Mouse (Mus musculus) heart, adult 2 months (tissue): ENCODE results near the gene Olfr1097. TPM values are rescaled to one million over a fixed set of nuclear protein-coding genes. Genes with fewer than 3 reads are reported as not detected.

ENCODE experiments used
- DNase-seq, 2 experiments: peaks; one replicate each; pipeline ENCODE4 v3.0.0; 2021
- H3K27ac ChIP-seq: fragments of 200-600 bp; 2 replicates; pipeline ENCODE4 v1.8.1; 2022
- H3K27me3 ChIP-seq: fragments of 200-500 bp; 2 replicates; pipeline ENCODE4 v1.6.1; 2012; ENCODE audit warnings: mild to moderate bottlenecking, low read length, inconsistent platforms, mixed read lengths; ENCODE audit not compliant: control insufficient read depth, insufficient read depth
- H3K36me3 ChIP-seq: fragments of 200-500 bp; 2 replicates; pipeline ENCODE4 v1.6.1; 2012; ENCODE audit warnings: low read length, inconsistent platforms; ENCODE audit not compliant: control insufficient read depth, insufficient read depth
- H3K4me1 ChIP-seq: fragments of 200-500 bp; 2 replicates; pipeline ENCODE4 v1.6.1; 2011; ENCODE audit warnings: low read length; ENCODE audit not compliant: control insufficient read depth, insufficient read depth
- H3K4me3 ChIP-seq: fragments of 200-600 bp; 2 replicates; pipeline ENCODE4 v1.8.1; 2022
- H3K79me2 ChIP-seq: fragments of 200-500 bp; replicated peaks from 2 replicates; pipeline ENCODE4 v1.6.1; 2012; ENCODE audit warnings: mild to moderate bottlenecking, inconsistent platforms, low read length, moderate library complexity, mixed read lengths; ENCODE audit not compliant: control insufficient read depth, insufficient read depth
- H3K9ac ChIP-seq: fragments of 200-500 bp; 2 replicates; pipeline ENCODE4 v1.6.1; 2012; ENCODE audit warnings: low read depth, mild to moderate bottlenecking, control low read depth, inconsistent platforms, low read length, mixed read lengths
- CTCF ChIP-seq: fragments of 200-600 bp; IDR thresholded peaks from 2 replicates; pipeline ENCODE4 v1.8.1; 2022; ENCODE audit warnings: antibody characterized with exemption, mild to moderate bottlenecking, moderate library complexity
- EP300 ChIP-seq: fragments of 200-500 bp; IDR thresholded peaks from 2 replicates; pipeline ENCODE4 v1.6.1; 2011; ENCODE audit warnings: low read depth, low read length, control low read depth; ENCODE audit not compliant: insufficient read depth
- POLR2A ChIP-seq: fragments of 200-500 bp; IDR thresholded peaks from 2 replicates; pipeline ENCODE4 v1.6.1; 2011; ENCODE audit warnings: mild to moderate bottlenecking, low read depth, low read length, control low read depth; ENCODE audit not compliant: insufficient read depth
- WGBS: fragments of 180-500 bp; shearing (Covaris S2); methylation state at CpG from one replicate; pipeline ENCODE4 v1.1.7; 2018; 5-methylcytosine and 5-hydroxymethylcytosine counted together
- intact Hi-C: fragments of 180-260 bp; cut with DNase I; formaldehyde crosslinking; loops from one replicate; pipeline ENCODE4 v1.15.1; 2025
- long read RNA-seq: library from polyadenylated mRNA; stranded (forward); transcript quantifications from one replicate; pipeline ENCODE4 v2.0.0, GENCODE M21; 2021
- polyA plus RNA-seq: library from polyadenylated mRNA; depleted of rRNA; stranded (reverse); fragments of >200 nt; gene quantifications from 2 replicates; pipeline ENCODE4 v1.2.3, GENCODE M21; 2012; rRNA removed
- total RNA-seq, 2 experiments: library from RNA; stranded (reverse); gene quantifications; 2 replicates each; pipeline ENCODE4 v1.2.3; 2021

Gene Olfr1097
- not detected for total RNA-seq
- polyA plus RNA-seq = not detected in 2 replicates
- long read RNA-seq = 0 reads

DNA sequence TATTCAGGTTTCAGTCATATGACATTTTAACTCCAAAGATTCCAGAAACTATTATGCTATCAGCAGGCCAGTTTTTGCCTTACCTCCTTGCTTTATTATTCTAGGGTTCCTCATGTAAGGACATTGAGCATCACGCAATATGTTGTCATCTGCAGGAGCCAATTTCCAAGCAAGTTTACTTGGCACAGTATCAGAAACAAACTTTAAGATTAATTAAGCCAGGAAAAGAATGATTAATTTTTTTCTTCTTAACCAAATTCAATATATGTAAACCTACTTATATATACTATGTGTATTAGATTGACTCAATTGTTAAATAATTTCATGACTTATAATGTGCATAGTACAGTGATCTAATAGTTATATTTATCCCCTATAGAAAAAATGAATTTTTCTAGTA, at the start of gene Olfr1097:
Gene Olfr1097 (minus strand): TSS at position 101 of the 400 bp plus-strand sequence.
- Histone ChIP-seq H3K9ac (no peak within 1 kb of the TSS), H3K4me3 (no peak within 1 kb of the TSS), H3K79me2 (no peaks in the 10 kb centered on the region), H3K27me3 (no peaks in the 10 kb centered on the region), H3K27ac (no peak within 1 kb of the TSS), H3K36me3 (no peaks in the 10 kb centered on the region), H3K4me1 (no peaks in the 10 kb centered on the region)
- intact Hi-C loops = no loop called here
- 76% methylated on average over 1 of the region's 1 CpGs for WGBS
- TF ChIP-seq CTCF (no peak), EP300 (no peak), POLR2A (no peak)
- DNase-seq = no peak

DNA sequence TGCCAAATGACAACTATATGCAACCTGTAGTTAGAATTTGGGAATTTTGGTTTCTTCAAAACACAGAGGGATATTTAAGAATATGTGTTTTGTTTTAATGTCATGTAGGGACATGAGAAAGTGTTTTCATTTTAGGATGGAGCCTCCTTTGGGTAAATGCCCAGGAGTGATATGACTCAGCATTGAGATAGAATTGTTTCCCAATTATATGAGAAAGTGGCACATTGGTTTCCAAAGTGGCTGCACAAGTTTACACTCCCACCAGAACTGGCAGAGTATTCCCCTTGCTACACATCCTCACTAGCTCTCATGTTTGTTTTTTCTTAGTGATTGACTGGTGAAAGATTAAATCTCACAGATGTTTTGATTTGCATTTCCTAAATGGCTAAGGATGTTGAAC, 34.5 kb upstream of the Olfr1097 start:
- no peak overlapping the region for H3K27ac ChIP-seq
- H3K9ac ChIP-seq = no peak overlapping the region
- no peaks in the 10 kb centered on the region for H3K36me3 ChIP-seq
- DNase-seq = no peak
- intact Hi-C loops = no loop called here
- H3K4me1 ChIP-seq = no peaks in the 10 kb centered on the region
- H3K27me3 ChIP-seq = no peaks in the 10 kb centered on the region
- H3K4me3 ChIP-seq = no peak overlapping the region
- TF ChIP-seq POLR2A (no peak), EP300 (no peak), CTCF (no peak)
- no peaks in the 10 kb centered on the region for H3K79me2 ChIP-seq

DNA sequence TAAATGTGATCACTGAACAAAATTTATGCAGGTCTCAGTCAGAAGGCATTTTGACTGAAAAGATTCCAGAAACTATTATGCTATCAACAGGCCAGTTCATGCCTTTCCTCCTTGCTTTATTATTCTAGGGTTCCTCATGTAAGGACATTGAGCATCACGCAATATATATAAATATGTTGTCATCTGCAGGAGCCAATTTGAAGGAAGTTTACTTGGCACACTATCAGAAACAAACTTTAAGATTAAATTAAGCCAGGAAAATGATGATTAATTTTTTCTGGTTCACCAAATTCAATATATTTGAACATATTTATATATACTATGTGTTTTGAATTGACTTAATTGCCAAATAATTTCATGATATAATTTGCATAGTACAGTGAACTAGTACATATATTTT, 32.4 kb upstream of the Olfr1097 start, which contains the start of gene Olfr1098:
Gene Olfr1098 (minus strand): TSS at position 101 of the 400 bp plus-strand sequence.
- no peak for DNase-seq
- Histone ChIP-seq H3K36me3 (no peaks in the 10 kb centered on the region), H3K4me3 (no peak within 1 kb of the TSS), H3K9ac (no peak within 1 kb of the TSS), H3K27me3 (no peaks in the 10 kb centered on the region), H3K4me1 (no peaks in the 10 kb centered on the region), H3K79me2 (no peaks in the 10 kb centered on the region), H3K27ac (no peak within 1 kb of the TSS)
- intact Hi-C loops = no loop called here
- TF ChIP-seq EP300 (no peak), CTCF (no peak), POLR2A (no peak)
- WGBS = 73% methylated on average over 1 of the region's 1 CpGs

DNA sequence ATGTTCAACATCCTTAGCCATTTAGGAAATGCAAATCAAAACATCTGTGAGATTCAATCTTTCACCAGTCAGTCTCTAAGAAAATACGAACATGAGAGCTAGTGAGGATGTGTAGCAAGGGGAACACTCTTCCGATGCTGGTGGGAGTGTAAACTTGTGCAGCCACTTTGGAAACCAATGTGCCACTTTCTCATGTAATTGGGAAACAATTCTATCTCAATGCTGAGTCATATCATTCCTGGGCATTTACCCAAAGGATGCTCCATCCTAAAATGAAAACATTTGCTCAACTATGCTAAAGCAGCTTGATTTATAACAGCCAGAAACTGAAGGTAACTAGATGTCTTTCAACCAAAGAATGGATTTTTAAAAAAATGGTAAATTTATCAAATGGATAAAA, 13.6 kb upstream of the Olfr1097 start:
- H3K27me3 ChIP-seq = no peaks in the 10 kb centered on the region
- H3K79me2 ChIP-seq = no peaks in the 10 kb centered on the region
- intact Hi-C loops = no loop called here
- H3K4me3 ChIP-seq = no peak overlapping the region
- no peak overlapping the region for H3K27ac ChIP-seq
- TF ChIP-seq CTCF (no peak), EP300 (no peak), POLR2A (no peak)
- WGBS = 67% methylated on average over 2 of the region's 2 CpGs
- no peak for DNase-seq
- H3K4me1 ChIP-seq = no peaks in the 10 kb centered on the region
- H3K9ac ChIP-seq = no peak overlapping the region
- H3K36me3 ChIP-seq = no peaks in the 10 kb centered on the region

DNA sequence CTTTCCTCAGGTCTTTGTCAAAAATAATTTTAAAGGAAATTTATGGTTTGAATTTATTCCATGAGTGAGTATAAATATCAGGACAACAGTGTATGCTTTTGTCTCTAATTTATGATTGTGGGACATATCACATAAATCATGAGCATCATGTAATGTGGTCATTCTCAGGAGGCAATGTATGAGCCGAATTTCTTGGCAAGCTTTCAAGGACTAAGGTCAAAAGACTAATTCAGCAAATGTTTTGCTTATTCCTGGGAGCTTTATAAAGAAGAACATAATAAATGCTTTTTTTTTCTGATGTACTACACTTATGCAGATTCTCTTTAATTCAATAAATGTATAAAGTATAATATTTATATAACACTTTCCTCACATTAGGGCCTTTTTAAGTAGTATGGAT, 17.3 kb downstream of the Olfr1097 start, which contains the start of gene Gm13723:
Gene Gm13723 (minus strand): TSS at position 101 of the 400 bp plus-strand sequence.
- no peak within 1 kb of the TSS for H3K4me3 ChIP-seq
- no peaks in the 10 kb centered on the region for H3K27me3 ChIP-seq
- DNase-seq = no peak
- WGBS = 22% methylated on average over 1 of the region's 1 CpGs
- intact Hi-C loops = no loop called here
- H3K27ac ChIP-seq = no peak within 1 kb of the TSS
- no peak within 1 kb of the TSS for H3K9ac ChIP-seq
- no peaks in the 10 kb centered on the region for H3K36me3 ChIP-seq
- no peak for TF ChIP-seq POLR2A
- TF ChIP-seq CTCF = no peak
- no peak for TF ChIP-seq EP300
- H3K4me1 ChIP-seq = no peaks in the 10 kb centered on the region
- no peaks in the 10 kb centered on the region for H3K79me2 ChIP-seq

DNA sequence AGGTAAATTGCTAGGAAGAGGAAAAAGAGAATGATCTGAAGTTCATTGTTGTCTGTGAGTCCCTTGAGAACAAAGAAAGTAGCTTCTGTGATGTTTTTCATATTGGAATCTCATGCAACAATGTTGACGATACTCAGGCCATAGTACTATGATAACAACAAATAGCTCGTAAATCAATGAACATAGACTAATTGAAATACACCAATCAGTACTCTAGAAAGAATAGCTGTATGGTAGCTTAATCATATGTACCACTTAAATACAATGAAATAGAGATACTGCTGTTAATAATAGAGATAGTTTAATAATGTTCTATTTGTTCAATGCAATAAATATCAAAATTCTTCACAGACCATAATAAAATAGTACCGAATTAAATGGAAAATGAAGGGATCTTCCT, 40.4 kb downstream of the Olfr1097 start, which contains the start of gene Olfr1095:
Gene Olfr1095 (minus strand): TSS at position 101 of the 400 bp plus-strand sequence.
- 78% methylated on average over 3 of the region's 3 CpGs for WGBS
- H3K4me3 ChIP-seq = no peak within 1 kb of the TSS
- no peak for DNase-seq
- H3K27ac ChIP-seq = no peak within 1 kb of the TSS
- TF ChIP-seq POLR2A = no peak
- no peak for TF ChIP-seq EP300
- TF ChIP-seq CTCF = no peak
- no peaks in the 10 kb centered on the region for H3K27me3 ChIP-seq
- intact Hi-C loops = no loop called here
- no peaks in the 10 kb centered on the region for H3K4me1 ChIP-seq
- H3K36me3 ChIP-seq = no peaks in the 10 kb centered on the region
- H3K9ac ChIP-seq = no peak within 1 kb of the TSS
- H3K79me2 ChIP-seq = no peaks in the 10 kb centered on the region

Other genes with a start within 250 kb of the Olfr1097 start
- not detected for gene Olfr1085, start 230.2 kb downstream of the Olfr1097 start, total RNA-seq
- gene Olfr1085, start 230.2 kb downstream of the Olfr1097 start, polyA plus RNA-seq = not detected in 2 replicates
- gene Olfr1086, start 212.1 kb downstream of the Olfr1097 start, total RNA-seq = not detected
- not detected in 2 replicates for gene Olfr1086, start 212.1 kb downstream of the Olfr1097 start, polyA plus RNA-seq
- gene Olfr1087, start 193.8 kb downstream of the Olfr1097 start, total RNA-seq = not detected
- gene Olfr1087, start 193.8 kb downstream of the Olfr1097 start, polyA plus RNA-seq = not detected in 2 replicates
- not detected for gene Olfr1089, start 158.5 kb downstream of the Olfr1097 start, total RNA-seq
- not detected in 2 replicates for gene Olfr1089, start 158.5 kb downstream of the Olfr1097 start, polyA plus RNA-seq
- gene Olfr1090, start 133.2 kb downstream of the Olfr1097 start, total RNA-seq = not detected
- gene Olfr1090, start 133.2 kb downstream of the Olfr1097 start, polyA plus RNA-seq = not detected in 2 replicates
- gene Olfr1093, start 109.7 kb downstream of the Olfr1097 start, total RNA-seq = not detected
- gene Olfr1093, start 109.7 kb downstream of the Olfr1097 start, polyA plus RNA-seq = not detected in 2 replicates
- gene Olfr141, start 82.2 kb downstream of the Olfr1097 start, total RNA-seq = not detected
- gene Olfr141, start 82.2 kb downstream of the Olfr1097 start, polyA plus RNA-seq = not detected in 2 replicates
- not detected for gene Olfr1094, start 67.6 kb downstream of the Olfr1097 start, total RNA-seq
- gene Olfr1094, start 67.6 kb downstream of the Olfr1097 start, polyA plus RNA-seq = not detected in 2 replicates
- not detected for gene Olfr1095, start 40.5 kb downstream of the Olfr1097 start, total RNA-seq
- gene Olfr1095, start 40.5 kb downstream of the Olfr1097 start, polyA plus RNA-seq = not detected in 2 replicates
- not detected for gene Gm13723, start 17.4 kb downstream of the Olfr1097 start, total RNA-seq
- gene Gm13723, start 17.4 kb downstream of the Olfr1097 start, polyA plus RNA-seq = not detected in 2 replicates
- gene Olfr1098, start 32.3 kb upstream of the Olfr1097 start, total RNA-seq = not detected
- not detected in 2 replicates for gene Olfr1098, start 32.3 kb upstream of the Olfr1097 start, polyA plus RNA-seq
- not detected for gene Olfr1099, start 68.5 kb upstream of the Olfr1097 start, total RNA-seq
- not detected in 2 replicates for gene Olfr1099, start 68.5 kb upstream of the Olfr1097 start, polyA plus RNA-seq
- not detected for gene Olfr1100, start 87.7 kb upstream of the Olfr1097 start, total RNA-seq
- not detected in 2 replicates for gene Olfr1100, start 87.7 kb upstream of the Olfr1097 start, polyA plus RNA-seq
- not detected for gene Olfr1101, start 99.0 kb upstream of the Olfr1097 start, total RNA-seq
- not detected in 2 replicates for gene Olfr1101, start 99.0 kb upstream of the Olfr1097 start, polyA plus RNA-seq
- not detected for gene Olfr1102, start 106.2 kb upstream of the Olfr1097 start, total RNA-seq
- gene Olfr1102, start 106.2 kb upstream of the Olfr1097 start, polyA plus RNA-seq = not detected in 2 replicates
- not detected for gene Olfr1104, start 134.9 kb upstream of the Olfr1097 start, total RNA-seq
- not detected in 2 replicates for gene Olfr1104, start 134.9 kb upstream of the Olfr1097 start, polyA plus RNA-seq
- not detected for gene Olfr1105, start 144.3 kb upstream of the Olfr1097 start, total RNA-seq
- not detected in 2 replicates for gene Olfr1105, start 144.3 kb upstream of the Olfr1097 start, polyA plus RNA-seq
- gene Olfr1106, start 160.1 kb upstream of the Olfr1097 start, total RNA-seq = not detected
- not detected in 2 replicates for gene Olfr1106, start 160.1 kb upstream of the Olfr1097 start, polyA plus RNA-seq
- not detected for gene Olfr1107, start 183.6 kb upstream of the Olfr1097 start, total RNA-seq
- gene Olfr1107, start 183.6 kb upstream of the Olfr1097 start, polyA plus RNA-seq = not detected in 2 replicates
- not detected for gene Olfr1109, start 203.8 kb upstream of the Olfr1097 start, total RNA-seq
- not detected in 2 replicates for gene Olfr1109, start 203.8 kb upstream of the Olfr1097 start, polyA plus RNA-seq
- not detected for gene Olfr259, start 222.4 kb upstream of the Olfr1097 start, total RNA-seq
- not detected in 2 replicates for gene Olfr259, start 222.4 kb upstream of the Olfr1097 start, polyA plus RNA-seq
- gene Olfr1110, start 248.1 kb upstream of the Olfr1097 start, total RNA-seq = not detected
- gene Olfr1110, start 248.1 kb upstream of the Olfr1097 start, polyA plus RNA-seq = not detected in 2 replicates